Mouse (Mus musculus) heart, postnatal 25 days (tissue): ENCODE results near the gene Astn2. TPM values are rescaled to one million over a fixed set of nuclear protein-coding genes. Genes with fewer than 3 reads are reported as not detected.
A peak's percentile ranks its signal among the peaks of the same experiment; 100 is the strongest.

Experiments used
- DNase-seq: peaks from one replicate; pipeline ENCODE4 v3.0.0; 2022; ENCODE audit warnings: low spot score
- intact Hi-C: fragments of 180-260 bp; cut with DNase I; formaldehyde crosslinking; loops from one replicate; pipeline ENCODE4 v1.15.1; 2025
- total RNA-seq, 2 experiments: library from RNA; stranded (reverse); gene quantifications; 2 replicates each; pipeline ENCODE4 v1.2.3; 2021

The Astn2 gene
- under 1 TPM; 0.64 to 0.99 TPM for total RNA-seq

DNA sequence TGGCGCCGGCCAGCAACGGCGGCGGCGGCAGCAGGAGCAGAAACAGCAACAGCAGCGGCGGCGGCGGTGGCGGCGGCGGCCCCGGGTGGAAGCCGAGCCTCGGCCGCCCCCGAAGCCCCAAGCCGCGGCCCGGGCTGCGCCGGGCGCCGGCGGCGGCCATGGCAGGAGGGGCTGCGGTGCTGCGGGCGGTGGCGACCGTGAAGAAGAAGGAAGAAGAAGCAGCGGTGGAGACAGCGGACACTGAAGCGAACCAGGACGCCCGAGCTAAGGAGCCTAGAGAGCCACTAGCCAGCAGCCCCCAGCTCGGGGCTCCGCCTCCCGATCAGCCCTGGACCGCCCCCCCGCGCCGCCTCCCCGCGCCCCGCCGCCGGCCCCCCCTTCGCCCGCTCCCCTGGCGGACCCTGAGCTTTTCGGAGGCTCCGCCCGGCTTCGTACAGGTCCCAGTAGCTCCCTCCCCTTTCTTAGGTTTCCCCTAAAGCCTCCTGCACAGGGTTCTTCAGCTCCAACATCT is at the start of gene Astn2:
TSS of gene Astn2 (minus strand) at position 411 of the 511 bp plus-strand sequence.
- no peak for DNase-seq
- intact Hi-C loops = no loop called here

DNA sequence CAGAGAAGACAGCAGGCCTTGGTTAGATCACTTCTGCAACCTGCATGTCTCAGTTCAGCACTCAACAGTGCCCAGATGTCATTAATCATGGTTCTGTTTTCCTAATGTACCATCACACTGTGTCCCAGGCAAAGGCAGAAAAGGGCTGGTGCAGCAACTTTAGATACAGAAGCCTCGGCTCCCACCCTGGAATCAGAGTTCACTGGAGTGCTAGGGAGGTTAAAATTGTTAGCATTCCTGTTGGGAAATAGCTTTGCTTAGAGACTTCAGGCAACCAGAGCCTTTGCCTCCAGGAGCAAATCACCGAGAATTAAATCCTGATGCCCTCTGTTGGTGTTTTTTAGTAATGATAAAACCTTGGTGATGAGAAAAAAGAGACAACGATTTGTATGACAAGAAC is 45.7 kb upstream of the Astn2 start:
- no peak for DNase-seq
- intact Hi-C loops = loop anchor here (5.0 kb wide), 1 partner anchor 798 kb away; no protein-coding TSS in a partner anchor

DNA sequence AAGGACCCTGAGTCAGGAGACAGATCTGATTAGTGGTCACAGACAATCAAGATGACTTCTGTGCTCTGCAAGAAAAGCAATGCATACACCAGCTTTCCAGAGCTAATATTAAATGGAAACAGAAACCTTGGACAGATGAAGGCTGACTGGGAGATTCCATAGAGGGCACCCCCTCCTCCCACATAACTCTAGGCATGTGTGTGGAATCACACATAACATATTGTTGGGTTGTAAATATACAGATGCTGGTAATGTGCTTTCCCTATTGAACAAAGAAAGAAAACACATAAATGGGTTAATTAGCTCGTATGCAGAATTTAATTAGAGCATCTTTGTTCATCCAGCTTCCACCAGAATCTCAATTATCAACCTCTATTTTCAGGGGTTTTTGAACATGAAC is 26.8 kb upstream of the Astn2 start:
- intact Hi-C loops = loop anchor here (10.0 kb wide), 1 partner anchor 426 kb away; no protein-coding TSS in a partner anchor
- DNase-seq = no peak

DNA sequence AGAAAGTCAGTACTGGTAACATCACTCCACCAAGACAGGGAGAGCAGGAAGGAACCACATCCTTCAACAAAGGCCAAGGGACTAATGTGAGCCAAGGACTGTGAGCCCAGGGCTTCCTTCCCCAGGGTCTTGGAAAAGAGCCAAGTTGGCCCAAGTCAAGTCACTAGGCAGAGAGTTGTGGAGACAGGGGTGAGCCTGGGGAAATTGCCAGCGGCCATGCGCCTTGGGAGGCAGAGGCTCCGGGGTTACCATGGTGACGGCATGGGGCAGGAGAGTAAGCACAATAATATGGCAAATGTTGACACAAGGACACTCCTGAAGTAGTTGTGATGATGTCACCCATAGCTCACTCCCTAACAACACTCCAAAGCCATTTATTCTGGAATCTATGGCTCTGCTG is 21.4 kb upstream of the Astn2 start:
- DNase-seq = peak; percentile 43
- intact Hi-C loops = no loop called here

DNA sequence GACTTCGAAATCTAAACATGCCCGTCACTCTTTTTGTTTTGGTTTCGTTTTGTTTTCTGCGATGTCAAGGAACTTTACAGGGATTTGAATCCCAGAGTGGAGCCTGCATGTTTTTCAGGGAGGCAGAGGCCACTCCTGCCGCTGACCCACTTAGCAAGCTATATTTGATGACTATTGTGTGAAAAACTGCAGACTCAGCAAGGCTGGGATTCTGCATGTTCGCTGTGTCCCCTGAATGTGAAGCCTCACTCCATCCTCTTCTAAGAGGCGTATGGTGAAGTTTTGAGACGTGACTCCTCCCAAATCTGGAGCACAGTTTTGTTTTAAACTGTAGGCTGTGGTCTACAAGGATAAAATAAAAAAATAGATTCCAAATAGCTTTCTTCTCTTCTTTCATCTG is 10.4 kb upstream of the Astn2 start:
- intact Hi-C loops = no loop called here
- DNase-seq = no peak

DNA sequence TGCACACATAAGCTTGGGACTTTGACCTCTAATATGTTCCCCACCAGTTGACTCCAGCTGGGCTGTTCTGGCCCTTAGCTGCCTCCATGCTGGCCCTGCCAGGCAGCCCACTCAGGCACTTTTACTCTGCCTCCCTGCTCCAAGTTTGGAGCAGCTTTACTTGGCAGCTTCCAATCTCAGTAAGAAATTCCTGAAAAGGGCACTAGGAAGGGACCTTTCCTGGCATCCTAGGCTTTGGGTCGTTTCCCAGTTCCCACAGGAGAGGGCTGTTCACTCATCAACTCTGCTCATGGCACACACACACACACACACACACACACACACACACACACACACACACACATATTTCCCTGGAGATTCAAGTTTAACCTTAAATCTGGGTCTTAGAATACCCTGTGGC is 675 bp upstream of the Astn2 start:
- no peak for DNase-seq
- intact Hi-C loops = no loop called here

DNA sequence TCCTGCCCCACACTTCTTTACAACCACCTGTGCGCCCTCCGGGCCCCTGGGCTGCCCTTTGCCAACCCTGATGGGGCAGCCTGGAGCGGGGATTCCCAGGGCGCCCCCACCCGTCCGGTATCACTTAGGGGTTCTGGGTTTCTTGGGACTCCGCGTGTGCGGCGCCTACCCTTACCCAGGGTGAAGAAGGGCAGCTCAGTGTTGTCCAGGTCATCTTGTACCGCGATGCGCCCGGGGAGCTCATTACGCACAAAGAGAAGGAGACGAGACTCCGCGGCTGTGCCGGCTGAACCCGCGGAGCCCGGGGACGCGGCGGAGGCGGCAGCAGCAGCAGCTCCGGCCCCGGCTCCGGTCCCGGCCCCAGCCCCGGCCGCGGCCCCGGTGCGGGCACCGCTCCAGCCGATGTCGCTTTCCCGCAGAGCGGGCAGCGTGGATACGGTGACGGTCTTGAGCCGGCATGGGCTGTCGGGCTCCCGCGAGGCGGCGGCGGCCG is 657 bp downstream of the Astn2 start:
- no peak for DNase-seq
- intact Hi-C loops = no loop called here

DNA sequence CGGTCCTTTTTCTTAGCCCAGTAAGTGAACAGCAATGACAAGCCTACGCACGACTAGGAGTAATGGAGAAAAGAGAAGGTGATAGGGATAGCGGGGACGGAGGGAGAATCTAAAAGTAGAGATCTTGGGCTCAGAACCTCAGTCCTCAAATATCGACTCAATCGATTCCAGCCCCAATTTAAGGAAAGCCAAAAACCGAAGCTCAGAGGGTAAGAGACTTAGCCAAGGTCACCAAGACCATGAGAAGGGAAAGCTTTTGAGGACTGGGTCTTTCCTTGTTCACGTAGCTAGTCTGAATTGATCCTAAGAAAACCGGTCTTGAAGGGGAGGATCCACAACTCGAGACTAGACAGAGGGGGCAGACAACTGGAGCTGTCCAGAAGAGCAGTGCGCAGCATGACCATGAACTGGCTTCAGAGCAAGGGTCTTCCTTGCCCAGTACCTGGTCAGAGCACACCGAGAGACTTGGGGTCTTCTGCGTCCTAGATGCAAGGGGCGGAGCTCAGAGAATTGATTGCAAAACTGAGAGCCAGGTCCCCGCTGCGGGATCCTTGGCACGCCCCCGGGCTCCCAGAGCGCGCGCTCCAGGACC is 1.2 kb downstream of the Astn2 start:
- intact Hi-C loops = no loop called here
- DNase-seq = no peak

DNA sequence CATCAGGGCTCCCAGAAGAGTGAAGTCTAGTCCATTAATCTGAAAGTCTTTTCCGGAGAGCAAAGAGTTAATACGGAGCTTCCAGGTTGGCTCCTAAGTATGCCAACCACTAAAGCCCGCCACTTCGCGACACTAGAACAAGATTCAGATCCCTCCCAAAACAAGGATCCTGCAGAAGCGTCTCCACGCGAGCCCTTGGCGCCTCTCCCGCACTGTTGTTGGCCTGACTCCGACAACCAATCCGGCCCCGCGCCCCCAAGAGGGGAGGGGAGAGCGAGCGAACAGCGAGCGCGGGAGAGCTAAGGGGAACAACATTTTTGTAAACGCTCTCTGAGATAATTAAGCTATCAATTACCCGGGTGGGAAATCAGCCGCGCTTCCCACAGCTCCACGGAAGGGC is 1.8 kb downstream of the Astn2 start:
- intact Hi-C loops = no loop called here
- DNase-seq = no peak

DNA sequence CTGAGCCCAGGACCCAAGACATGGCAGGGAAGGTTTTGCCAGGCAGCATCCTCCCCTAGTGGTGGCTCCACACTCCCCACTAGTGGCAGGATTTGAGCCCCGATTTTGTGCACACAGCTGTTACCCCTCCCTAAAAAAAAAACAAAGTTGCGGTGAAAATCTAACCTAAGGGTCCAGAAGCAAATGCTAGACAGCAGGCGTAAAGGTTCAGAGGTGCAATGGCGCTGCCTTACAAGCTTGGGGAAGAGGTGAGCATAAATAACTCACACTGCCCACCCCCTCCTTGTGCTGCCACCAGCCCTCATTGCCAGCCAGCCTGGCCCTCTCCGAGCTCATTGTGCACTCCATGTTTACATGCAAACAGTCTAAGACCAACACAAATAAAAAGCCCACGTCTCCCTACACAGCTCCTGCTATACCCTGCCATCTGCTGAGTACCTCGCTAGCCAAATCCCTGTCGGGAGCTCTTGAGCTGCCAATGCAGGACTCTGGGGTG is 3.2 kb downstream of the Astn2 start:
- intact Hi-C loops = no loop called here
- DNase-seq = no peak

DNA sequence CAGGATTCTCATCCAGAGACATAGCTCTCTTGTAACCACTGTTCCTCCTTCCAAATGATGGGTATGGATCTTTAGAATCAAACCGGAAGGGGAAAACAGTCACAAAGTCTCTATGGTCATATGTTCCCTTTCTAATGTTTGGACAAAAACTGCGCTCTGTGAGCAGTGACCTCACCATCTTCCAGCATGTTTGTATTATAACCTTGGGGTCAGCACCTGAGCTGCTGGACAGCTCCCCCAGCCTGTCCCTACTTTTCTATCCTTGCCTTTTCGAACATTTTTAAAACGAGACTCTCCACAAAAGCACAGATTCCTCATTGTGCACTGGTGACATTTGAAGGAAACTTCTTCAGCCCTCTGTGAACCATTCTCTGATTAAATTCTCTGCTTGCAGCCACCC is 5.3 kb downstream of the Astn2 start:
- no peak for DNase-seq
- intact Hi-C loops = no loop called here

DNA sequence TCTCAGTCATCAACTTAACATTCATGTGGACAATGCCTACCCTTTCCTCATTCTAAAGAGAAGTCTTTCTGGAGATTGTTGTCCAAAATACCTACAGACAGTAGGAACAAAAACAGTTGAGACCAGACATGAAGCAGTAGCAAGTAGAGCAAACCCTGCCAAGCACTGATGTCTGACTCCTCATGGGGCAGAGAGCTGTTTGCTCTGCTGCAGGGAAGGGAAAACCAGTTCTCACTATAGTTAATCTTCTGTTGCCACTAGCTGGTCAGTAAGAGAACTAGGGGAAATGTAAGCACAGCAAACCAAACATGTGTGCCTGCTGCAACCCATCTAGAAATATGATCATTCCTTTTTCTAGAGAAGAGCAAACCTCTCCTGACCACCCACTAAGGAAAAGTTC is 7.2 kb downstream of the Astn2 start:
- DNase-seq = no peak
- intact Hi-C loops = no loop called here

DNA sequence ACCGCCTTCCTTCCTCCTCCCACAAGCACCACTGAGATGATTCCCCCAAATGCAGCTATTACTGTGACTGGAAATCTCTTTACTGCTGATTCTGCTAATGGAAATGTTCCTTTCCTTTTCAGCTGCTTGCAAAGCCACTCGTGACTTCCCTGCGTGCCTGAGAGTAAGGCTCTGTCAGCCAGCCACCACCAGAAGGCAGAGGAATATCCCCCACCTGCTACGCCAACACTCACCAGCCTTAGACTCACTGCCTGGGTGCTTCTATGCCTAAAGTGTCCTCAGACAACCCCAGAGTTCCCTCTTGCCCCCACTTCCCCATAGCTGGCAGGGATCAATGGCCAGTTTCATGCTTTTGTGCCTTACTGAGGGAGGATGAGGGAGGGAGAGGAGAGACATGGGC is 11.1 kb downstream of the Astn2 start:
- intact Hi-C loops = no loop called here
- no peak for DNase-seq

DNA sequence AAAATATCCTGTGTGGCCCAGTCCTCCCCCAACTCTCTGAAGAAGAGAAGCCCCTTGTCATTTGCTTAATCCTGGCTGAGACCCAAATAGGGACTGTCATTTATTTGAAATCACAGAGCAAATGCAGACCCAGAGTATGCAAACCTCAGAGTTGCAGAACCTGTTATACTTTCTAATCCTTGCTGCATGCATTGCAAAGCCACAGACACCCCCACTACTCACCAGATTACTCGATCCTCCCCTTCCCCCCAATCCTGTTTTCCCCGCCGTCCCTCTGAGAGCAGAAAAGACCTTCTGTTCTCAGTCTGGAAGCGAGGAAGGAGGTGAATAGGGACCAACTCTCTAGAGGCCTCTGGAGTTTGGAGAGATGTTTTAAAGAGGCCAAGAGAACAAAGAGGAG is 13.9 kb downstream of the Astn2 start:
- no peak for DNase-seq

DNA sequence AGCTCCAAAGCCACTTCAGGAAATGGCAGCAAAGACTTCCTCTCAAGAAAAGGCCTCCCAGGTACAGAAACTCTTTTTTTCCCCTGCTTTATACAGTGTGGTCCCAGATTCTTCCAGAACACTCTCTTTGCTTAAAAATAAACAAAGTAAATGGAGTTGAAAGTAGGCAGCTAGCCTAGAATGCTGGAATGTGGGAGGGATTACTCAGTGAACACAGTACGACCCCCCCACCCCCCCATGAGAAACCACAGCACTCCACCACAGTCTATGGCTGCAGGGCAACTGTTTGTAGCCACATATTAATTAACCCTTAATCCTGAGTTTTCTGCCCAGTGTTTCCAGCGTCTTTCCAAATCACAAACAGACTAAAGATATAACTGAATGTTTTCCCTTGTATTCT is 25.8 kb downstream of the Astn2 start:
- intact Hi-C loops = no loop called here
- DNase-seq = no peak

More for the DNA sequence above, 13.9 kb downstream of the Astn2 start:
- intact Hi-C loops = no loop called here

DNA sequence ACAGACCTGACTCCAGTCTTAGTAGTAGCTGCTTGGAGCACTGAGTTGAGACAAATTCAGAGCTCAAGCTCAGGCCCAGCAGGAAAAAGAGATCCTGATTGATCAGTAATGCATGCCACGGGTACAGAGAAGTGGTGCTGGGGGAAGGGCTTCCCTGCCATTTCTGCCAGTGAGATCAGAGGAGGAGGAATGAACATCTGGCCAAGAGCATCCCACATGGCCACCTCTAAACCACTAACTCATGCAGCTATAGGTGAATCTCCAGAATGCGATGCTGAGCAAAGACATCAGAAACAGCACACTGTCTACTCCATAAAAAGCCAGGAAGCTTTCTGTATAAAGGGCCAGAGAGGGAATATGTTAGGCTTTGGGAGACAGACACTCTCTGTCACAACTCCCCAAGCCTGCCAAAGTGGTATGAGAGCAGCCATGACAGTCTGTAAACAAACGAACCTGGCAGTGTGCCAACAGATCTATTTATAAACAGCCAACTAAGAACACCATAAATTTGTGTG is 33.8 kb downstream of the Astn2 start:
- intact Hi-C loops = no loop called here
- DNase-seq = no peak

DNA sequence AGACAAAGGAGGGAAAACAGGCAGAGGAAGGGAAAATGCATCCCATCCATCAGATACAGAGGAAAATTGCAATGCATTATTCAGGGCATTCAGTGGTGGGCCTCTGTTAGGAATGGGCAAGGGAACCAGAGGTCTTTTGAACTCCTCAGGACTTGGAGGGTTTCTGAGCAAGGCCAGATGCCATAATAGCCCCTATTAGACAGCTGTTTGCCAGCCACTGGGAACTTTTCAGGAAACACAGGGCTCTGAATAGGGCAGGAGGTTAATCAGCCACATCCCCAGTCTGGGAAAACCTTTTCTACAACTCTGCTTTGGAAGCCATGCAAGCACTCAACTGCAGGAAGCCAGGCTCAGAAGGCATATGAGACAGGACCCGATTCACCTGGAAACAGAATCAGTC is 38.9 kb downstream of the Astn2 start:
- intact Hi-C loops = no loop called here

DNA sequence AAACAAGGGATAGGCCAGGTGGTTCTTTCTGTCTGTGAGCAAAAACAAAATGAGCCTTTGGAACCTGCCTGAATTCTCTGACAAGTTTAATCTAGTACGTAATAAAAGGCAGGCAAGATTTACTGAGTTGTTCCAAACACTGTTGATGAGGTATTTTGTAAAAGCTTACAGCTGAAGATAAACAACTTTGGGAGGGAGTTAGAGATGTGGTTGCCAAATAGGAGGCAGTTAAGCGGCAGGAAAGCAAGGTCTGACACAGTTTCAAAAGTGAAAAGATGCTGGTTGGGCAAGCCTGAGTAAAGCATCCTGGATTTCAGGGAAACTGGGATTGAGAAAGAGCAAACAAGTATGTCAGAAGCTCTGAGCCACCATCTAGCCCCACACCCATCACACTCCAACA is 59.8 kb downstream of the Astn2 start:
- DNase-seq = no peak
- intact Hi-C loops = no loop called here

More for the DNA sequence above, 38.9 kb downstream of the Astn2 start:
- no peak for DNase-seq

DNA sequence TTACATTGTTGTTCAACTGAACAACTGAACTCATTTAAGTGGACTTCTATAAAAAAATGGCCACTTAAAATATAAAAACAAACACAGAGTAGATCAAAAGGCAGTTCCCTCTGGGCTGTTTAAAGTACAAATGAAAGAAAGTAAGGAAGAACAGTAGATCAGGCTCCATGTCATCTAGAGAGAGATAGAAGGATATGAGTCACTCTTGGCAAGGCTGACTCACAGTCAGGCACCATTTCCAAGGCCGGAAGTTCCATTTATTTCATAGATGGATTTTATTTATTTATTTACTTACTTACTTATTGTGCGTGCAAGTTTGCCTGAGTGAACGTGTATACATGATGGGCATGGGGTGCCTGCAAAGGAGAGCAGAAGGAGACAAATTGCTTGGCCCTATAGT is 67.0 kb downstream of the Astn2 start:
- intact Hi-C loops = no loop called here
- DNase-seq = no peak

DNA sequence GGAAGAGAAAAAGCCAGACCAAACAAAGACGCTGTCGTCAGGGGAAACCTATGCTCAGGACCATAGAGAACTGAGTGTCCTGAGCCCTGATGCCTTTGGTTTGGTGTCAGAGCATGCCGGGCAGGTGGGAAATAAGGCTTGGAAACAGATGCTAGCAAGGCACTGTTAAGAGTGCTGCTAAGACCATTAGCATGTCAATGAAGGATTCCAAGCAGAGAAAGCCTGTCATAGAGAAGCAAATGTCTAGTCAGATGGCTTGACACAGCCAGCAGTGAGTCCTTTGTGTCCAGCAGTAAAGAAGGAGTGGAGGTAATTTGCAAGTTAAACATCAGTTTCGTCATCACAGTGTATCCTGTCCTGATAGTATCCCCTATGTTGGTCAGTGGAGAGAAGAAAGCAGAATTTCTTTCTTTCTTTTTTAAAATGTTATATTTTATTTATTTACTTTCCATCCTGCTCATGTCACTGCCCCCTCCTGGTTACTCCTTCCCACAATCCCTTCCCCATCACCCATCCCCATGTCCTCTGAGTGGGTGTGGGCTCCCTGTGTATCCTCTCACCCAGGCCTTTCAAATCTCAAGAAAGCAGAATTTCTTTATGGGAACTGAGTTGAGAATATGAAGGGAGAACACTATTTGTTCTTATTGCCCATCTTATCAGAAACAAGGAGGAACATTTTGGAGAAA is 73.7 kb downstream of the Astn2 start:
- DNase-seq = no peak
- intact Hi-C loops = no loop called here

DNA sequence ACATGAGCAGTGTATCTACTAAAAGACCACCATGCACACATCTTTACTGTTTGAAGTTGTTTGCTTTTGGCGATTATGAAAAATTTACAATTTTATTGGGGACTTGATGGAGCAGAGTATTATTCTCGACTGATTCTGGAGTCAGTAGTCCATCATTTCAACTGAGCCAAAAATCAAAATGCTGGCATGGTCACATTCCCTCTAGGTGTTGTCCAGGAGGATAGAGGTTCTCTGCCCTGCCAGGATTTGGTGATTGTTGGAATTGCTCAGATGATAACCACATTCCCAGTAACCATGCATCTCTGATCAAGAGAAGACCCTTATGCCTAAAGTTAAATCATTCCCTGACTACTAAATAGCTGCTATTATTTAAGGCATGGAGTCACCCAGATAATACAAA is 83.4 kb downstream of the Astn2 start:
- intact Hi-C loops = no loop called here
- DNase-seq = no peak
